Mouse (Mus musculus): ENCODE data around the gene Cnga3. TPM values are rescaled to one million over a fixed set of nuclear protein-coding genes. Genes with fewer than 3 reads are reported as not detected.
A peak's percentile ranks its signal among the peaks of the same experiment; 100 is the strongest.

The Cnga3 gene
- polyA plus RNA-seq (2015; fragmentation: Nextera tagmentation; extraction: Ambion mirVana), result not detected in 2 replicates

GRCm38 (mm10) chr1:37214144-37214543 is at the start of gene Cnga3:
Gene Cnga3 (plus strand): TSS chr1:37214434.
- Histone ChIP-seq H3K36me3 (no peaks in the 10 kb centered on the region), H3K4me2 (no peak within 1 kb of the TSS), H3K4me1 (replicated peaks) (0 out of 2 replicates have a peak, but pooled peaks cover 6% of the 10 kb centered on the region), H3K27ac (replicated peaks) (no peak within 1 kb of the TSS), H3K9ac (no peak within 1 kb of the TSS), H3K4me3 (no peak within 1 kb of the TSS), H3K27me3 (peaks cover 21% of the 10 kb centered on the region), H3K9me3 (no peaks in the 10 kb centered on the region)
- no peak for ATAC-seq (ENCODE audit: low read depth)
- 67% methylated on average over 1 of the region's 1 CpGs for WGBS

DNA sequence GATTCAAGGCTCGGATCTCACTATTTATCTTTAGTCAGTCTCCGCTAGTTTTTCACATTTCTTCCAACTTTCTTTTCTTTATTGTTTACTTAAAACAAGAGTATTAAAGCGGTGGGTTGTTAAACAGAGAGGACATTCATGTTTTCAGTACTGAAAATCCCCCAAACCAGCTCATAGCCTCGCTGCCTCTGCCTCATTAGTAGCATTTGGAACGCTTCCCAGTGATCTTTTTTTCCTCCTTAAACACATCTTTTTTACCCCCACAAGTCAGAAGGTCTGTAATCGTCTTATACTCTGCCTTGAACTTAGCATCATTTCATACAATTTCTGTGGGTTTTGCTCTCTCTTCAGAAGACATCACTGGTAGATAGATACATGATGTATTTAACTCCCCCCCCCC is 48.2 kb upstream of the Cnga3 start:
- Histone ChIP-seq H3K36me3 (no peaks in the 10 kb centered on the region), H3K4me3 (no peak overlapping the region), H3K4me2 (no peak overlapping the region), H3K9ac (no peak overlapping the region), H3K9me3 (0 out of 2 replicates have a peak, but pooled peaks cover under 1% of the 10 kb centered on the region), H3K27ac (replicated peaks) (no peak overlapping the region), H3K4me1 (replicated peaks) (no peaks in the 10 kb centered on the region), H3K27me3 (no peaks in the 10 kb centered on the region)
- WGBS, result 59% methylated on average over 6 of the region's 6 CpGs
- no peak for ATAC-seq (ENCODE audit: low read depth)

- Histone ChIP-seq H3K36me3 (no peaks in the 10 kb centered on the region), H3K4me3 (no peak overlapping the region), H3K27me3 (no peaks in the 10 kb centered on the region), H3K4me1 (replicated peaks) (no peaks in the 10 kb centered on the region), H3K27ac (replicated peaks) (no peak overlapping the region), H3K9ac (no peak overlapping the region), H3K9me3 (no peaks in the 10 kb centered on the region), H3K4me2 (no peak overlapping the region)
- ATAC-seq (ENCODE audit: low read depth), result no peak
- WGBS, result 81% methylated on average over 7 of the region's 7 CpGs
Measured at GRCm38 (mm10) chr1:37167918-37168317, 46.3 kb upstream of the Cnga3 start.

DNA sequence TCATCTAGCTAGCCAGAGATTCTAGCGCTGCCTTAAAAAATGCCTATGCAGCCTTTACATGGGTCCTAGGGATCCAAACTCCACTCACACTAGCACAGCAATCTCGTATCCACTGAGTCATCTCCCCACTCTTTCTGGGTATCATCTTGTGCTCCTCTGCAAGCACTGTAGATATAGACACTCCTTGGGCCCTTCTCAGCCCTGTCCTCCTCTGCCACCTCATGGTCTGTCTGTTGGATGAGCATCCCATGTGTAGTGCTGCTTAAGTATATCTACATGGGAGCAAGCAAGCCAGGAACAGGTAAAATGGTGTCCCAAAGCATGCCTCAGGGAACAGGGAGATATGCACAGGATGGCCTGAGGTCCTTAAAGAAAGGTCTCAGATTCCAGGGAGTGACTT is 36.4 kb upstream of the Cnga3 start:
- no peak for ATAC-seq (ENCODE audit: low read depth)
- 92% methylated on average over 2 of the region's 2 CpGs for WGBS
- H3K9me3 ChIP-seq, result no peaks in the 10 kb centered on the region
- no peaks in the 10 kb centered on the region for H3K36me3 ChIP-seq
- no peak overlapping the region for H3K9ac ChIP-seq
- H3K4me2 ChIP-seq, result no peak overlapping the region
- no peak overlapping the region for H3K27ac ChIP-seq (replicated peaks)
- no peaks in the 10 kb centered on the region for H3K27me3 ChIP-seq
- H3K4me3 ChIP-seq, result no peak overlapping the region
- no peaks in the 10 kb centered on the region for H3K4me1 ChIP-seq (replicated peaks)

- no peak for ATAC-seq (ENCODE audit: low read depth)
- Histone ChIP-seq H3K4me3 (no peak overlapping the region), H3K9me3 (no peaks in the 10 kb centered on the region), H3K4me1 (replicated peaks) (no peaks in the 10 kb centered on the region), H3K27ac (replicated peaks) (no peak overlapping the region), H3K27me3 (no peaks in the 10 kb centered on the region), H3K9ac (no peak overlapping the region), H3K4me2 (no peak overlapping the region), H3K36me3 (no peaks in the 10 kb centered on the region)
- 71% methylated on average over 5 of the region's 5 CpGs for WGBS
Measured at GRCm38 (mm10) chr1:37179852-37180251, 34.4 kb upstream of the Cnga3 start.

DNA sequence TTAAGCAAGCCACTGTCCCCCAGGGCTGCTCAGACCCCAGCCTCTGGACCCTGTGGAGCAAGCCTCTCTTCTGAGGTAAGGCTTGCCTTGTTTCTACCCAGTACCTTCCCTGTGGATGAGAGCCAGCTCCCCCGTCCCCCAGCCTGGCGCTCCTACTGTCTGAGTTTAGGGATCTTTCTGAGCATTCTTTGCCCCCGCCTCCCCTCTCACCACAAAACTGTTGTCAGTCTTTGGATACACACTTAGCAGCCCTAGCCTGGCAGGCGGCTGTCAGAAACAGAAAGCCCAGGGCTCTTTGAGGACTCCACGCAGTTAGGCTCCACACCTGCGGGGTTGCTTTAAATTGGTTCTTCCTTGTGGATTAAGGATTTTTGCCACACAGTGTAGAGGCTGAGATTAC is 27.2 kb upstream of the Cnga3 start:
- WGBS, result 81% methylated on average over 6 of the region's 6 CpGs
- Histone ChIP-seq H3K36me3 (no peaks in the 10 kb centered on the region), H3K4me3 (no peak overlapping the region), H3K27ac (replicated peaks) (no peak overlapping the region), H3K9me3 (no peaks in the 10 kb centered on the region), H3K4me2 (no peak overlapping the region), H3K4me1 (replicated peaks) (no peaks in the 10 kb centered on the region), H3K9ac (no peak overlapping the region), H3K27me3 (no peaks in the 10 kb centered on the region)
- no peak for ATAC-seq (ENCODE audit: low read depth)

DNA sequence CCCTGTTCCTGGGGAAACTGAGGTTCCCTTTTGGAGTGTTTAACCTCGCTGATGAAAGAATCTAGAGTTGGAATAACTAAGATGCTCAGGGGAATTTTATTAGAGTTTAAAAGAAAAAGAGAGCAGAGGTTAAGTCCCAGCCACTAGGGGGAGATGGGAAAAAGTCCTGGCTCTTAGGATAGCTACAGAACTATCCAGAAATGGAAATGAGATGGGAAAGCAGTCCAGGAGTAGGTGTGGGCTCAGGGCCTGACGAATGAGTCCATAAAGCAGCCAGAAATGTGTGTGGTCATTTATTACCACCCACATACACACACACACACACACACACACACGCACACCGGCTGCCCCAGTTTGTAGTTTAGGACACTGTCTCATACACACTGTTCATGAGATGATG is 19.6 kb upstream of the Cnga3 start:
- Histone ChIP-seq H3K4me2 (no peak overlapping the region), H3K9ac (no peak overlapping the region), H3K27me3 (no peaks in the 10 kb centered on the region), H3K27ac (replicated peaks) (no peak overlapping the region), H3K9me3 (no peaks in the 10 kb centered on the region), H3K4me3 (no peak overlapping the region), H3K4me1 (replicated peaks) (no peaks in the 10 kb centered on the region), H3K36me3 (no peaks in the 10 kb centered on the region)
- WGBS, result 62% methylated on average over 4 of the region's 4 CpGs
- ATAC-seq (ENCODE audit: low read depth), result no peak

DNA sequence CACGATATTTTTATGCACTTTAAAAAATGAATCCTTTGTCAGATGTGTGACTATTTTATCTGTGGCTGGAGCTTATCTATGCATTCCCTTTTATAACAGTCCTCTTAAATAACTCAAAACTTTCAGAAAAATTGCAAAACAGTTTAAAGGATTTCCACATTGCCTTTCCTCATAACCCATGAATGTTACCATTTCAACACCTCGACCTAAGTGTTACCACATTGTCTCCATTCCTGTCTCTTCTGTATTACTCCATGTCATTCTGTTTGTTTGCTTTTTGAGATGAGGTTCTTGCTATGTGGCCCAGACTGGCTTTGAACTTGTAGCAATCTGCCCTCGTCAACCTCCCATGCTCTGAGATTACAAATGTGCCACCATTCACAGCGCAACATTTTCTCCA is 12.8 kb upstream of the Cnga3 start:
- no peak overlapping the region for H3K4me3 ChIP-seq
- H3K4me1 ChIP-seq (replicated peaks), result no peaks in the 10 kb centered on the region
- no peak overlapping the region for H3K27ac ChIP-seq (replicated peaks)
- H3K36me3 ChIP-seq, result no peaks in the 10 kb centered on the region
- no peak overlapping the region for H3K9ac ChIP-seq
- 89% methylated on average over 4 of the region's 4 CpGs for WGBS
- no peak for ATAC-seq (ENCODE audit: low read depth)
- no peaks in the 10 kb centered on the region for H3K27me3 ChIP-seq
- H3K9me3 ChIP-seq, result no peaks in the 10 kb centered on the region
- no peak overlapping the region for H3K4me2 ChIP-seq

GRCm38 (mm10) chr1:37207743-37208142 is 6.5 kb upstream of the Cnga3 start:
- 86% methylated on average over 8 of the region's 8 CpGs for WGBS

DNA sequence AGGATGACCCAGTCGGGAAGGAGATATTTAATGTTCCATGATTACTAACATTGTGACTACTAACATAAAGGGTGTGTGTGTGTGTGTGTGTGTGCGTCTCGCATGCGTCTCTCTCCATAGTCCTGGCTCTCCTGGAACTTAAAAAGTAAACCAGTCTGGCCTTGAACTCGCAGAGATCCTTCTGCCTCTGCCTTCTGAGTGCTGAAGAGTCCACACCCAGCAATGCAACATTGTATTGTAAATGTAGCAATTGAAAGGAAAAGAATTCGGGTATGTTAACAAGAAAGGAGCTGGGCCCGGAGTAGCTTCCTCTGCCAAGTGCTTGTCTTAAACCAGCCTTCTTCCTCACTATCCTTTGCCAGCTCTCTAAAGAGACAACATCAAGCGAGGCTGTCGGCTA is 1.9 kb upstream of the Cnga3 start:
- Histone ChIP-seq H3K4me3 (no peak overlapping the region), H3K4me1 (replicated peaks) (no peaks in the 10 kb centered on the region), H3K27ac (replicated peaks) (no peak overlapping the region), H3K36me3 (no peaks in the 10 kb centered on the region), H3K4me2 (no peak overlapping the region), H3K9ac (no peak overlapping the region), H3K9me3 (no peaks in the 10 kb centered on the region), H3K27me3 (peaks cover 6% of the 10 kb centered on the region; the same call in 1 of the 2 replicates)
- 92% methylated on average over 9 of the region's 9 CpGs for WGBS
- ATAC-seq (ENCODE audit: low read depth), result no peak

More at GRCm38 (mm10) chr1:37207743-37208142, 6.5 kb upstream of the Cnga3 start:
- no peak for ATAC-seq (ENCODE audit: low read depth)
- Histone ChIP-seq H3K4me2 (no peak overlapping the region), H3K27ac (replicated peaks) (no peak overlapping the region), H3K9ac (no peak overlapping the region), H3K4me1 (replicated peaks) (no peaks in the 10 kb centered on the region), H3K4me3 (no peak overlapping the region), H3K9me3 (no peaks in the 10 kb centered on the region), H3K27me3 (no peaks in the 10 kb centered on the region), H3K36me3 (no peaks in the 10 kb centered on the region)

- Histone ChIP-seq H3K4me2 (no peak overlapping the region), H3K27me3 (peaks cover 23% of the 10 kb centered on the region), H3K27ac (replicated peaks) (no peak overlapping the region), H3K4me3 (no peak overlapping the region), H3K9me3 (no peaks in the 10 kb centered on the region), H3K4me1 (replicated peaks) (peaks cover 23% of the 10 kb centered on the region), H3K36me3 (no peaks in the 10 kb centered on the region), H3K9ac (no peak overlapping the region)
- 8% methylated on average over 14 of the region's 14 CpGs for WGBS
- no peak for ATAC-seq (ENCODE audit: low read depth)
Measured at GRCm38 (mm10) chr1:37218386-37218785, 4.2 kb downstream of the Cnga3 start.

GRCm38 (mm10) chr1:37219593-37219992 is 5.4 kb downstream of the Cnga3 start:
- H3K36me3 ChIP-seq, result no peaks in the 10 kb centered on the region
- H3K9me3 ChIP-seq, result no peaks in the 10 kb centered on the region
- peaks cover 23% of the 10 kb centered on the region for H3K4me1 ChIP-seq (replicated peaks)
- H3K9ac ChIP-seq, result no peak overlapping the region
- no peak overlapping the region for H3K4me2 ChIP-seq
- ATAC-seq (ENCODE audit: low read depth), result peak; percentile 17; the same call in 1 of the 2 replicates
- H3K4me3 ChIP-seq, result no peak overlapping the region
- no peak overlapping the region for H3K27ac ChIP-seq (replicated peaks)
- H3K27me3 ChIP-seq, result peaks cover 23% of the 10 kb centered on the region
- WGBS, result 82% methylated on average over 5 of the region's 5 CpGs

DNA sequence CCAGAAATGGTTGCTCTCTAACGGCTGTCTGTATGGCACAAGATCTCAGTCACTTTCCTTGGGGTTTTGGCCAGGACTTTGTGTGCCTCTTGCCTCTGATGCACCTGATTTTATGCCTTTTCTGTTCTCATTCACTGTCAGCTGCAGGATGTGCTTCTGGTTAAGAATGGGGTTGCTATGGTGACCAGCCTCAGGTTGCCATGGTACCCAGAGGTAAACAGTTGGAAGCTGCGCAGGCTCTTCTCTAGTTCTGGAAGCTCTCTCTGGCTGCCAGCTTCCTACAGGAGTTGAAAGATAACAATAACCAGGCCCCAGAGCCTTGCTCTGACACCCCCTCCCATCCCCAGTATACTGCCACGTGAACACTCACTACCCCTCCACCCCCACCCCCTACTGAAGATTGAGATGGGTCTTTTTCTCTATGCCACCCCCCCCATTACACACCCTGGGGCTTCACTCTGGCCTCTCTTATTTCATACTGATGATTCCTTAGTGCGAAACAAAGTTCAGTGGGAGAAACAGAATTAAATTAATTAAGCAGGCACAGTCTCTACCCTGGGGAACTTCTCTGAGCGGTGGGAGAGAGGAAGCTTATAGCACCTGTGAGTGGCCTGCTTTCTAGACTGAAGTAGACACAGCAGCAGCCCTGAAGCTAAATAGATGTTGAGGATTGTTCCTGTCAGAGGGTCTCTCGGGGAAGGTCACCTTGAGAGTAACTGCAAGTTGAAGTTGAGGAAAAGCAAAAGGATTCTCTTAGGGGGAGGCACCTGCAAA is 6.1 kb downstream of the Cnga3 start:
- no peak overlapping the region for H3K9ac ChIP-seq
- no peaks in the 10 kb centered on the region for H3K36me3 ChIP-seq
- H3K27ac ChIP-seq (replicated peaks), result no peak overlapping the region
- no peaks in the 10 kb centered on the region for H3K9me3 ChIP-seq
- no peak overlapping the region for H3K4me3 ChIP-seq
- peaks cover 23% of the 10 kb centered on the region for H3K27me3 ChIP-seq
- peak; percentile 95 for ATAC-seq (ENCODE audit: low read depth)
- WGBS, result 29% methylated on average over 6 of the region's 6 CpGs
- 0 out of 2 replicates have a peak overlapping the region, but pooled peaks have one; percentile 14 for H3K4me2 ChIP-seq
- H3K4me1 ChIP-seq (replicated peaks), result peaks cover 23% of the 10 kb centered on the region

Data from neural tube, embryonic 13.5 days (tissue).